Mouse (Mus musculus) regulatory T cell (primary cell): ENCODE measurements around the gene Cinp.

Experiments used
- in situ Hi-C: fragments of 300-600 bp; cut with MboI, MseI; formaldehyde crosslinking; loops from one replicate; pipeline ENCODE4 v1.15.1; 2025; ENCODE audit warnings: high pct_unique_total_duplicates

The Cinp gene

DNA sequence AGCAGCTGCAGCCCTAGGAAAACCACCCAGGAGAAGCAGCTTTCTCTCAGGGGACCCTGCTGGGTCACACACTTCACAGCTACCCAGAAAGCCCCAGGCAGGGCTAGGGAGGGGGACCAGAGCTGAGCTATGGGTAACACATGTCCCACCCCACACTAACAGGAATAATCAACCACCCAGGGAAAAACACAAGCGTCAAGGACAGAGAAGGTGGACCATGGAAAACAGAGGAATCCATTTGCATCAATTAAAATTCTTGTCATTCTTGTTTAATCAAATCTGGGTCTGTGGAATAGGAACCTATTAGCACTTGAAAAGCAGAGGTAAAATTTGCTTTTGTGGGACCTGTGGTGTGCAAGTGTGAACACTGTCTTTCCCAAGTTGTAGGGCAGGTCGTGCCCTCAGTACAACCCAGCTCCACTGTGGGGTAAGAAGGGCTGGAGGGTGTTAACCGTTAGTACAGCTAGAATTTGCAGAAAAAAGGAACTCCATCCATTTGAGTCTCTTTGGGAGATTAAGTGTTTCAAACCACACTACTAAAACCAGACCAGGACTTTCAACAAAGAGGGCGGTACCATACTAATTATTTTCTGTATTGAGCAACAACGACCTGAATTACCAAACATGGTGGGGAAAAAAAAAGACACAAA lies 51.6 kb downstream of the Cinp start:
- in situ Hi-C loops, result no loop called here

DNA sequence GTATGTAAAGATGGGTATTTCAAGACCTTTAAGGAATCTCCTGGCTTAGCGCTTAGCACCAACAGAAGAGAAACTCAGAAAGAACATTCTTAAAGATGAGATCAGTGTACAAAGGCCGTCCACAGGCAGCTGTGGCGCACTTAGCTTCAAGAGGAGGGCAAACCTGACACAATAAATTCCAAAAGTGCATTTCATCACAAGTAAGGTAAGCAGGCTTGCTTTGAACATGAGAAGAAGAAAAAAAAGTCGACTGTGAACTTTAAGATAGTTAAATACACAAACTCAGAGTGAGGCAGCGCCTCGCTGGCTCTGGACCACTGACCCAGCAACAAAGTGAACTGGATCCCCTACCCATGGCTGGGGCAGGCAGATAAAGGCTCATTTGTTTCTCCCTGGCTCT lies 52.2 kb downstream of the Cinp start:
- in situ Hi-C loops, result no loop called here

DNA sequence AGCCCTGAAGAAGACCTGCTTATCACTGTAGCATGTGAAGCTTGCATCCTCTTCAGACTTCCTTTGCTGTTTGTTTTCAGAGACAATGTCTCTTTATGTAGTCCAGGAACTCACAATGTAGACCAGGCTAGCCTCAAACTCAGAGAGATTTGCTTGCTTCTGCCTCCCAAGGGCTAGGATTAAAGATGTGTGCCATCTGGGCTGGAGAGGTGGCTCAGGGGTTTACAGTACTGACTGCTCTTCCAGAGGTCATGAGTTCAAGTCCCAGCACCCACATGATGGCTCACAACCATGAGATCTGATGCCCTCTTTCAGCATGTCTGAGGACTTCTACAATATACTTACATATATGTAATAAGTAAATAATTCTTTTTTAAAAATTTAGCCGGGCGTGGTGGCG lies 53.8 kb downstream of the Cinp start:
- in situ Hi-C loops, result no loop called here

DNA sequence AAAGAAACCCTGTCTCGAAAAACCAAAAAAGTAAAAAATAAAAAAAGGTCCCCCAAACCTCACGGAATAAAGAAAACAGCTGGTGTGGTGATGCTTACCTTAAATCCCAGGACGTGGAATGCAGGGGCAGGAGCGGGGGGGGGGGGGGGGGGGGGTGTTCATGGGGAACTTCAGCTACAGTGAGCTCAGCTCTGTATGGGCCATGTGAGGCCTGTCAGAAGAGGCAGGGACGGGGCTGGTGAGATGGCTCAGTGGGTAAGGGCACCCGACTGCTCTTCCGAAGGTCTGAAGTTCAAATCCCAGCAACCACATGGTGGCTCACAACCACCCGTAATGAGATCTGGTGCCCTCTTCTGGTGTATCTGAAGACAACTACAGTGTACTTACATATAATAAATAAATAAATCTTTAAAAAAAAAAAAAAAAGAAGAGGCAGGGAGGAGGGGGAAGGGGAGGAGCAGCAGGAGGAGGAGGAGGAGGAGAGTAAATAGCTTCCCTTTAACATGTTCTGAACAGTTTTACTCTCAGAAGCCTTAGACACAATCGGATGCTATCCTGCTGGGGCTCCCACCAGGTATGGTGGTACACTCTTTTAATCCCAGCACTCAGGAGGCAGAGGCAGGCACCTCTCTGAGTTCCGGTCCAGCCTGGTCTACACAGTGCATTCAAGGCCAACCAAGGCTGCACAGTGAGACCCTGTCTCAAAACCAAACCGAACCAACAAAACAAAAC lies 58.5 kb downstream of the Cinp start:
- in situ Hi-C loops, result no loop called here

DNA sequence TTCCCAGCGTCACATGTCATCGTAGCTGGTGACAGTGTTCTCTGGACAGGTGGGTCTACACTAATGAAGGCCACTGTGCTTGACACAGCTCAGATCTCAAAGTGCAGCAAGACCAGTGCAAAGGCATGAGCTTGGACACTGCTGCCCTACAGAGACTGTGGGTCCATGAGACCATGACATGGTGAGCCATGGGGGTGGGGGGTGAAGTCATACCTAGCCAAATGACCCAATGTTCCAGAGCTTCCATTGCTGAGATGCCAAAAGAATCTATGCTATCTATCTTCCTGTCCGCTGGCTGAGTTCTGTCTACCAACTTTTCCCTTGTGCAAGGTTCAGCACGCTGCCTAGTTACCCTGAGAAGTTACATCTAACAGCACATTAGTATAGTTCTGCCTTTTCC lies 60.0 kb downstream of the Cinp start:
- in situ Hi-C loops, result no loop called here
